Mouse (Mus musculus): Measurements from ENCODE around the gene Mok. TPM values are rescaled to one million over a fixed set of nuclear protein-coding genes. Genes with fewer than 3 reads are reported as not detected.

Mok gene
- polyA plus RNA-seq, 1 experiment from 2014 or later = 0.85 TPM

GRCm38 (mm10) chr12:110882291-110882690 lies 41.6 kb upstream of the Mok start:
- Histone ChIP-seq H3K9ac (ENCODE audit: low read depth, low read length) (no peak overlapping the region), H3K4me2 (replicated peaks; ENCODE audit: low read depth) (no peak overlapping the region), H3K27me3 (replicated peaks; ENCODE audit: control insufficient read depth, insufficient read depth, low read length) (no peaks in the 10 kb centered on the region), H3K36me3 (ENCODE audit: control insufficient read depth, insufficient read depth) (peaks cover 41% of the 10 kb centered on the region), H3K4me1 (replicated peaks; ENCODE audit: control insufficient read depth, insufficient read depth, low read length) (no peaks in the 10 kb centered on the region), H3K27ac (ENCODE audit: low read depth, low read length) (no peak overlapping the region), H3K4me3 (ENCODE audit: low read depth, low read length) (no peak overlapping the region), H3K9me3 (ENCODE audit: control insufficient read depth) (no peaks in the 10 kb centered on the region)
- no peak for ATAC-seq
- TF ChIP-seq CTCF (IDR thresholded peaks at IDR 0.05; ENCODE audit: low read depth) = peak; percentile 61
- WGBS = 87% methylated on average over 7 of the region's 7 CpGs

GRCm38 (mm10) chr12:110875351-110875750 lies 34.6 kb upstream of the Mok start:
- Histone ChIP-seq H3K36me3 (ENCODE audit: control insufficient read depth, insufficient read depth) (peaks cover 58% of the 10 kb centered on the region), H3K27me3 (replicated peaks; ENCODE audit: control insufficient read depth, insufficient read depth, low read length) (no peaks in the 10 kb centered on the region), H3K4me3 (ENCODE audit: low read depth, low read length) (no peak overlapping the region), H3K4me1 (replicated peaks; ENCODE audit: control insufficient read depth, insufficient read depth, low read length) (no peaks in the 10 kb centered on the region), H3K27ac (ENCODE audit: low read depth, low read length) (no peak overlapping the region), H3K4me2 (replicated peaks; ENCODE audit: low read depth) (no peak overlapping the region), H3K9ac (ENCODE audit: low read depth, low read length) (no peak overlapping the region), H3K9me3 (ENCODE audit: control insufficient read depth) (no peaks in the 10 kb centered on the region)
- TF ChIP-seq CTCF (IDR thresholded peaks at IDR 0.05; ENCODE audit: low read depth) = no peak
- no peak for ATAC-seq
- 85% methylated on average over 2 of the region's 2 CpGs for WGBS

- Histone ChIP-seq H3K27me3 (replicated peaks; ENCODE audit: control insufficient read depth, insufficient read depth, low read length) (no peaks in the 10 kb centered on the region), H3K4me1 (replicated peaks; ENCODE audit: control insufficient read depth, insufficient read depth, low read length) (no peaks in the 10 kb centered on the region), H3K9me3 (ENCODE audit: control insufficient read depth) (no peaks in the 10 kb centered on the region), H3K27ac (ENCODE audit: low read depth, low read length) (no peak overlapping the region), H3K4me3 (ENCODE audit: low read depth, low read length) (no peak overlapping the region), H3K4me2 (replicated peaks; ENCODE audit: low read depth) (no peak overlapping the region), H3K36me3 (ENCODE audit: control insufficient read depth, insufficient read depth) (peaks cover 60% of the 10 kb centered on the region), H3K9ac (ENCODE audit: low read depth, low read length) (no peak overlapping the region)
- WGBS = 70% methylated on average over 5 of the region's 5 CpGs
- TF ChIP-seq CTCF (IDR thresholded peaks at IDR 0.05; ENCODE audit: low read depth) = no peak
- no peak for ATAC-seq
Observed at GRCm38 (mm10) chr12:110871247-110871646, 30.5 kb upstream of the Mok start.

GRCm38 (mm10) chr12:110870107-110870506 lies 29.4 kb upstream of the Mok start:
- Histone ChIP-seq H3K36me3 (ENCODE audit: control insufficient read depth, insufficient read depth) (peaks cover 64% of the 10 kb centered on the region), H3K4me1 (replicated peaks; ENCODE audit: control insufficient read depth, insufficient read depth, low read length) (no peaks in the 10 kb centered on the region), H3K4me3 (ENCODE audit: low read depth, low read length) (no peak overlapping the region), H3K4me2 (replicated peaks; ENCODE audit: low read depth) (no peak overlapping the region), H3K27me3 (replicated peaks; ENCODE audit: control insufficient read depth, insufficient read depth, low read length) (no peaks in the 10 kb centered on the region), H3K27ac (ENCODE audit: low read depth, low read length) (no peak overlapping the region), H3K9ac (ENCODE audit: low read depth, low read length) (no peak overlapping the region), H3K9me3 (ENCODE audit: control insufficient read depth) (no peaks in the 10 kb centered on the region)
- TF ChIP-seq CTCF (IDR thresholded peaks at IDR 0.05; ENCODE audit: low read depth) = no peak
- ATAC-seq = no peak
- WGBS = 59% methylated on average over 4 of the region's 4 CpGs

GRCm38 (mm10) chr12:110865989-110866388 lies 25.2 kb upstream of the Mok start:
- no peak overlapping the region for H3K4me3 ChIP-seq (ENCODE audit: low read depth, low read length)
- H3K4me2 ChIP-seq (replicated peaks; ENCODE audit: low read depth) = no peak overlapping the region
- peaks cover 70% of the 10 kb centered on the region for H3K36me3 ChIP-seq (ENCODE audit: control insufficient read depth, insufficient read depth)
- no peaks in the 10 kb centered on the region for H3K27me3 ChIP-seq (replicated peaks; ENCODE audit: control insufficient read depth, insufficient read depth, low read length)
- no peak for TF ChIP-seq CTCF (IDR thresholded peaks at IDR 0.05; ENCODE audit: low read depth)
- H3K4me1 ChIP-seq (replicated peaks; ENCODE audit: control insufficient read depth, insufficient read depth, low read length) = no peaks in the 10 kb centered on the region
- no peak overlapping the region for H3K9ac ChIP-seq (ENCODE audit: low read depth, low read length)
- no peaks in the 10 kb centered on the region for H3K9me3 ChIP-seq (ENCODE audit: control insufficient read depth)
- ATAC-seq = no peak
- H3K27ac ChIP-seq (ENCODE audit: low read depth, low read length) = no peak overlapping the region
- 92% methylated on average over 10 of the region's 10 CpGs for WGBS

- WGBS = 74% methylated on average over 6 of the region's 6 CpGs
- Histone ChIP-seq H3K27ac (ENCODE audit: low read depth, low read length) (no peak overlapping the region), H3K4me2 (replicated peaks; ENCODE audit: low read depth) (no peak overlapping the region), H3K36me3 (ENCODE audit: control insufficient read depth, insufficient read depth) (peaks cover 70% of the 10 kb centered on the region), H3K9me3 (ENCODE audit: control insufficient read depth) (no peaks in the 10 kb centered on the region), H3K4me3 (ENCODE audit: low read depth, low read length) (no peak overlapping the region), H3K9ac (ENCODE audit: low read depth, low read length) (no peak overlapping the region), H3K27me3 (replicated peaks; ENCODE audit: control insufficient read depth, insufficient read depth, low read length) (no peaks in the 10 kb centered on the region), H3K4me1 (replicated peaks; ENCODE audit: control insufficient read depth, insufficient read depth, low read length) (no peaks in the 10 kb centered on the region)
- no peak for TF ChIP-seq CTCF (IDR thresholded peaks at IDR 0.05; ENCODE audit: low read depth)
- ATAC-seq = no peak
Observed at GRCm38 (mm10) chr12:110865571-110865970, 24.8 kb upstream of the Mok start.

- H3K4me1 ChIP-seq (replicated peaks; ENCODE audit: control insufficient read depth, insufficient read depth, low read length) = no peaks in the 10 kb centered on the region
- no peak for TF ChIP-seq CTCF (IDR thresholded peaks at IDR 0.05; ENCODE audit: low read depth)
- no peaks in the 10 kb centered on the region for H3K27me3 ChIP-seq (replicated peaks; ENCODE audit: control insufficient read depth, insufficient read depth, low read length)
- no peak overlapping the region for H3K4me2 ChIP-seq (replicated peaks; ENCODE audit: low read depth)
- no peak overlapping the region for H3K4me3 ChIP-seq (ENCODE audit: low read depth, low read length)
- no peaks in the 10 kb centered on the region for H3K9me3 ChIP-seq (ENCODE audit: control insufficient read depth)
- WGBS = 95% methylated on average over 6 of the region's 6 CpGs
- no peak overlapping the region for H3K27ac ChIP-seq (ENCODE audit: low read depth, low read length)
- peaks cover 61% of the 10 kb centered on the region for H3K36me3 ChIP-seq (ENCODE audit: control insufficient read depth, insufficient read depth)
- no peak overlapping the region for H3K9ac ChIP-seq (ENCODE audit: low read depth, low read length)
- no peak for ATAC-seq
Observed at GRCm38 (mm10) chr12:110864008-110864407, 23.3 kb upstream of the Mok start.

Data from intestine, postnatal 0 days (tissue).